Mouse (Mus musculus) skeletal muscle tissue, postnatal 0 days (tissue): Measurements from ENCODE around the gene Gm20824. TPM values are rescaled to one million over a fixed set of nuclear protein-coding genes. Genes with fewer than 3 reads are reported as not detected.

ENCODE experiments used
- polyA plus RNA-seq: library from polyadenylated mRNA; unstranded; fragments of >200 nt; fragmentation: Nextera tagmentation; extraction: Ambion mirVana; gene quantifications from 2 replicates; pipeline ENCODE4 v1.2.1, GENCODE M21; 2015

Gm20824 gene
- polyA plus RNA-seq = not detected in 2 replicates

DNA sequence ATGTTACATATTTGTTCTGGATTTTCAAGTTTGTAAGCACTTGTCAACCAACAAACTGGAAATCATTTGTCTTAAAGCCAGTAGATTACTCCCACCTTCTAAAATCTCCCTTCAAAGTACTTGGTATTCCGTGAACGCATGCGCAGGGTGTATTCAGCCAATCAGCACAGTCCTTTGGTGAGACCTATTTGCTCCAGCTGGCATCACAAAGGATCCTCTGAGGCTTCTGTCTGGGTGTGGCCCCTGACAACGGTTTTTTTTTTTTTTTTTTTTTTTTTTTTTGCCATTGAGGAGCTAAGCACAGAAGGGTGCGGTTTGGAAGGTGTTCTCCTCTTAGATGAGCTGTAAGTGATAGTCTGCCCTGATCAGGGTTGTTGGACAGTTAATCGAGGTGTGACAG lies at the start of gene Gm20824:
Gm20824 (plus strand) TSS at position 301 of the 400 bp plus-strand sequence.

Other genes starting within 250 kb of the Gm20824 start
- gene Gm20825, start 186.4 kb upstream of the Gm20824 start, polyA plus RNA-seq = not detected in 2 replicates